Mouse (Mus musculus) forebrain, postnatal 0 days (tissue): ENCODE results near the gene E330034G19Rik. TPM values are rescaled to one million over a fixed set of nuclear protein-coding genes. Genes with fewer than 3 reads are reported as not detected.
A peak's percentile ranks its signal among the peaks of the same experiment; 100 is the strongest.

Experiments used
- ATAC-seq: fragments of 200-750 bp; cut with Nextera tagmentation; 2 replicates; pipeline ENCODE4 v1.8.0; 2017; ENCODE audit warnings: mild to moderate bottlenecking, moderate library complexity
- DNase-seq: peaks from one replicate; pipeline ENCODE4 v3.0.0-alpha.2; 2015
- H3K27ac ChIP-seq: fragments of 300-500 bp; sonication (generic); 2 replicates; pipeline ENCODE4 v1.5.1; 2014; ENCODE audit warnings: low read depth, mild to moderate bottlenecking, antibody characterized with exemption, low read length, moderate library complexity, mixed read lengths
- H3K27me3 ChIP-seq: fragments of 300-500 bp; sonication (generic); 2 replicates; pipeline ENCODE4 v1.6.1; 2014; ENCODE audit warnings: mild to moderate bottlenecking, low read length, mixed read lengths; ENCODE audit not compliant: insufficient read depth
- H3K36me3 ChIP-seq: fragments of 300-500 bp; sonication (generic); 2 replicates; pipeline ENCODE4 v1.6.1; 2014; ENCODE audit warnings: mild to moderate bottlenecking, moderate library complexity; ENCODE audit not compliant: insufficient read depth
- H3K4me1 ChIP-seq: fragments of 300-500 bp; sonication (generic); 2 replicates; pipeline ENCODE4 v1.6.1; 2014; ENCODE audit warnings: antibody characterized with exemption; ENCODE audit not compliant: insufficient read depth
- H3K4me2 ChIP-seq: fragments of 300-500 bp; sonication (generic); 2 replicates; pipeline ENCODE4 v1.6.1; 2014; ENCODE audit warnings: low read depth, mild to moderate bottlenecking, moderate library complexity
- H3K4me3 ChIP-seq: fragments of 300-500 bp; sonication (generic); 2 replicates; pipeline ENCODE4 v1.5.1; 2014; ENCODE audit warnings: low read depth, low read length, mixed read lengths
- H3K9ac ChIP-seq: fragments of 300-500 bp; sonication (generic); 2 replicates; pipeline ENCODE4 v1.6.1; 2014; ENCODE audit warnings: mild to moderate bottlenecking
- H3K9me3 ChIP-seq: fragments of 300-500 bp; sonication (generic); 2 replicates; pipeline ENCODE4 v1.6.1; 2016; ENCODE audit warnings: low read length
- CTCF ChIP-seq: sonication (generic); IDR thresholded peaks from 2 replicates; pipeline ENCODE4 v1.5.1; 2016; ENCODE audit warnings: antibody characterized with exemption, control low read depth, low read depth
- WGBS: fragments of 180-500 bp; shearing (Covaris S2); extraction: QIAGEN DNeasy Blood & Tissue Kit; methylation state at CpG from one replicate; pipeline ENCODE4 v1.1.7; 2014; 5-methylcytosine and 5-hydroxymethylcytosine counted together
- polyA plus RNA-seq: library from polyadenylated mRNA; unstranded; fragments of >200 nt; fragmentation: Nextera tagmentation; extraction: Ambion mirVana; gene quantifications from 2 replicates; pipeline ENCODE4 v1.2.1, GENCODE M21; 2015
- total RNA-seq: library from RNA; depleted of rRNA; stranded (reverse); fragments of >200 nt; gene quantifications from 2 replicates; pipeline ENCODE4 v1.2.3, GENCODE M21; 2014

Gene E330034G19Rik
- total and polyA plus RNA-seq, 2 experiments from 2014 or later: 0.19 TPM; not detected in 1

- TF ChIP-seq CTCF: no peak
- Histone ChIP-seq H3K4me2 (no peak overlapping the region), H3K27ac (no peak overlapping the region), H3K36me3 (no peaks in the 10 kb centered on the region), H3K27me3 (no peaks in the 10 kb centered on the region), H3K4me3 (no peak overlapping the region), H3K9me3 (no peaks in the 10 kb centered on the region), H3K9ac (no peak overlapping the region), H3K4me1 (no peaks in the 10 kb centered on the region)
- WGBS: 63% methylated on average over 2 of the region's 2 CpGs
- ATAC-seq (no peak), DNase-seq (no peak)
Measured at GRCm38 (mm10) chr14:24255956-24256355, 37.1 kb upstream of the E330034G19Rik start.

DNA sequence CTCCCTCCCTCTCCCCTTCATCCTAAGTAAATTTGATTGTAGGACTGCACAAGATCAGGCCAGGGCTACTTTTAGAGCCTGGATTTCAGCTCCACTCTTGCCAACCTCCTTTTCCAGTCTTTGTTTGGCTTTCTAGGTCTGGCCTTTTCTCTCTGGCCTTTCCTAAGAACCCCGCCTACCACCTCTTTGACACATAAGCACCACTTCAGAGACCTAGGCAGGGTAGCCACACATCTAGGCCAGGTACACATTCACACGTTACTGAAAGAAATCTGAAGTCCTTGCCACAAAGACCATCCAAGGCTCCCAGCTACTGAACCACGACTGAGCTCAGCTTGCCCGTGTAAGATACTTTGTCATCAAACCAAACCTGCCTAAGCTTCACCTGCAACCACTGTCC, 32.6 kb upstream of the E330034G19Rik start:
- Histone ChIP-seq H3K9ac (no peak overlapping the region), H3K36me3 (no peaks in the 10 kb centered on the region), H3K4me3 (no peak overlapping the region), H3K9me3 (no peaks in the 10 kb centered on the region), H3K27ac (no peak overlapping the region), H3K4me2 (no peak overlapping the region), H3K27me3 (no peaks in the 10 kb centered on the region), H3K4me1 (peaks cover 19% of the 10 kb centered on the region)
- no peak for TF ChIP-seq CTCF
- WGBS: 62% methylated on average over 4 of the region's 4 CpGs
- DNase-seq (no peak), ATAC-seq (no peak)

- 78% methylated on average over 6 of the region's 6 CpGs for WGBS
- ATAC-seq: peak; percentile 10; the same call in 1 of the 2 replicates
Measured at GRCm38 (mm10) chr14:24262382-24262781, 30.6 kb upstream of the E330034G19Rik start.

GRCm38 (mm10) chr14:24262915-24263314, 30.1 kb upstream of the E330034G19Rik start:
- H3K4me2 ChIP-seq: peak overlapping the region; percentile 15; the same call in 1 of the 2 replicates
- ATAC-seq: peak; percentile 94
- DNase-seq: peak; percentile 90

More at GRCm38 (mm10) chr14:24262382-24262781, 30.6 kb upstream of the E330034G19Rik start:
- TF ChIP-seq CTCF: no peak
- Histone ChIP-seq H3K4me2 (no peak overlapping the region), H3K9ac (no peak overlapping the region), H3K27me3 (no peaks in the 10 kb centered on the region), H3K4me3 (no peak overlapping the region), H3K4me1 (peaks cover 19% of the 10 kb centered on the region), H3K9me3 (no peaks in the 10 kb centered on the region), H3K36me3 (no peaks in the 10 kb centered on the region), H3K27ac (peak overlapping the region; percentile 78)
- DNase-seq: no peak

GRCm38 (mm10) chr14:24269571-24269970, 23.4 kb upstream of the E330034G19Rik start:
- Histone ChIP-seq H3K4me2 (no peak overlapping the region), H3K4me3 (no peak overlapping the region), H3K4me1 (no peaks in the 10 kb centered on the region), H3K9ac (no peak overlapping the region), H3K36me3 (no peaks in the 10 kb centered on the region), H3K27me3 (no peaks in the 10 kb centered on the region), H3K27ac (no peak overlapping the region), H3K9me3 (no peaks in the 10 kb centered on the region)
- no peak for ATAC-seq
- no peak for TF ChIP-seq CTCF
- WGBS: 58% methylated on average over 1 of the region's 1 CpGs
- no peak for DNase-seq

More at GRCm38 (mm10) chr14:24262915-24263314, 30.1 kb upstream of the E330034G19Rik start:
- Histone ChIP-seq H3K27ac (peak overlapping the region; percentile 78), H3K9me3 (no peaks in the 10 kb centered on the region), H3K9ac (no peak overlapping the region), H3K36me3 (no peaks in the 10 kb centered on the region), H3K4me3 (no peak overlapping the region), H3K4me1 (peaks cover 19% of the 10 kb centered on the region), H3K27me3 (no peaks in the 10 kb centered on the region)
- WGBS: 30% methylated on average over 2 of the region's 2 CpGs
- no peak for TF ChIP-seq CTCF

GRCm38 (mm10) chr14:24273575-24273974, 19.4 kb upstream of the E330034G19Rik start:
- Histone ChIP-seq H3K9me3 (no peaks in the 10 kb centered on the region), H3K4me2 (no peak overlapping the region), H3K27ac (no peak overlapping the region), H3K4me3 (no peak overlapping the region), H3K36me3 (no peaks in the 10 kb centered on the region), H3K27me3 (no peaks in the 10 kb centered on the region), H3K9ac (no peak overlapping the region), H3K4me1 (no peaks in the 10 kb centered on the region)
- WGBS: 31% methylated on average over 2 of the region's 2 CpGs
- ATAC-seq (peak; percentile 65; the same call in 1 of the 2 replicates), DNase-seq (peak; percentile 68)
- TF ChIP-seq CTCF: peak; percentile 79

DNA sequence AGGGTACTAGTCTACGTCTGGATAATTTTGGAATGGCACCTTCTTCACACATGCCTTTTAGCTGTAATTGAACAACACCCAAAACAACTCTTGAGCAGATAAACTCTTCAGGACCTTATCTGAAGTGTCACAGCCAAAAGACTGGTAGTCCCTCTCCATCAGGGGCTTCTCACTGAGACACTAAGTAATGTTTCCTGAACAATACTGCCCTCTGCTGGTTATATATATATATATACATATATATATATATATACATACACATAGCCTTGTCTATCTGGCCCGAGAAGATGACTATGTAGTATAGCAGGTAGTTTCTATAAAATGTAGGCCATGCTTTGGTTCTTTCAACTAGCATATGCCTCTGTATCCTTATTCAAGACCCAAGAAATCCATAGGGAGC, 17.5 kb upstream of the E330034G19Rik start:
- Histone ChIP-seq H3K4me3 (no peak overlapping the region), H3K4me1 (no peaks in the 10 kb centered on the region), H3K27ac (no peak overlapping the region), H3K36me3 (no peaks in the 10 kb centered on the region), H3K9me3 (no peaks in the 10 kb centered on the region), H3K27me3 (no peaks in the 10 kb centered on the region), H3K4me2 (no peak overlapping the region), H3K9ac (no peak overlapping the region)
- WGBS: 56% methylated on average over 2 of the region's 2 CpGs
- peak; percentile 64 for ATAC-seq
- peak; percentile 53 for TF ChIP-seq CTCF
- peak; percentile 43 for DNase-seq
